Mouse (Mus musculus): ENCODE data around the gene Fdx1l. TPM values are rescaled to one million over a fixed set of nuclear protein-coding genes. Genes with fewer than 3 reads are reported as not detected.

Fdx1l gene
- total RNA-seq, 1 experiment from 2014 or later: 45.2 TPM

Other genes with a start within 250 kb of the Fdx1l start
- gene A230050P20Rik, start 205.0 kb downstream of the Fdx1l start, total RNA-seq (2017): 41.5 and 74.4 TPM in 2 replicates
- gene Angptl6, start 193.9 kb downstream of the Fdx1l start, total RNA-seq (2017): 0.79 and 0.88 TPM in 2 replicates
- gene Ppan, start 185.4 kb downstream of the Fdx1l start, total RNA-seq (2017): 118 and 137 TPM in 2 replicates
- 128 and 177 TPM in 2 replicates for gene Eif3g, start 175.0 kb downstream of the Fdx1l start, total RNA-seq (2017)
- gene Dnmt1, start 113.7 kb downstream of the Fdx1l start, total RNA-seq (2017): 198 and 242 TPM in 2 replicates
- gene S1pr2, start 96.8 kb downstream of the Fdx1l start, total RNA-seq (2017): 1.9 and 2.2 TPM in 2 replicates
- gene Mrpl4, start 70.9 kb downstream of the Fdx1l start, total RNA-seq (2017): 26.6 and 35.2 TPM in 2 replicates
- 36.2 and 44.7 TPM in 2 replicates for gene Icam1, start 57.6 kb downstream of the Fdx1l start, total RNA-seq (2017)
- gene Icam4, start 44.2 kb downstream of the Fdx1l start, total RNA-seq (2017): 3.0 and 7.9 TPM in 2 replicates
- not detected in 2 replicates for gene Icam5, start 41.5 kb downstream of the Fdx1l start, total RNA-seq (2017)
- not detected in 2 replicates for gene Zglp1, start 6.5 kb downstream of the Fdx1l start, total RNA-seq (2017)
- gene Gm49373, start 518 bp downstream of the Fdx1l start, total RNA-seq (2017): 0.44 TPM in 1 of 2 replicates, not detected in the other
- 3.3 and 13.1 TPM in 2 replicates for gene Gm38431, start 18.4 kb upstream of the Fdx1l start, total RNA-seq (2017)
- 13.1 and 23.3 TPM in 2 replicates for gene Raver1, start 18.4 kb upstream of the Fdx1l start, total RNA-seq (2017)
- 12.2 and 19.4 TPM in 2 replicates for gene Tyk2, start 57.6 kb upstream of the Fdx1l start, total RNA-seq (2017)
- 238 and 347 TPM in 2 replicates for gene Cdc37, start 76.4 kb upstream of the Fdx1l start, total RNA-seq (2017)
- 2.7 and 4.8 TPM in 2 replicates for gene Pde4a, start 92.1 kb upstream of the Fdx1l start, total RNA-seq (2017)
- gene Keap1, start 165.7 kb upstream of the Fdx1l start, total RNA-seq (2017): 37.4 and 39.0 TPM in 2 replicates
- 0.25 and 0.50 TPM in 2 replicates for gene S1pr5, start 174.8 kb upstream of the Fdx1l start, total RNA-seq (2017)
- 5.6 and 14.1 TPM in 2 replicates for gene Atg4d, start 191.7 kb upstream of the Fdx1l start, total RNA-seq (2017)
- 64.0 and 98.0 TPM in 2 replicates for gene Kri1, start 214.4 kb upstream of the Fdx1l start, total RNA-seq (2017)
- 14.8 and 30.4 TPM in 2 replicates for gene Cdkn2d, start 217.8 kb upstream of the Fdx1l start, total RNA-seq (2017)
- gene Ap1m2, start 238.7 kb upstream of the Fdx1l start, total RNA-seq (2017): 0.56 TPM in 1 of 2 replicates, not detected in the other
- gene Slc44a2, start 247.1 kb upstream of the Fdx1l start, total RNA-seq (2017): 65.7 and 97.9 TPM in 2 replicates